In the genomic region with DNA sequence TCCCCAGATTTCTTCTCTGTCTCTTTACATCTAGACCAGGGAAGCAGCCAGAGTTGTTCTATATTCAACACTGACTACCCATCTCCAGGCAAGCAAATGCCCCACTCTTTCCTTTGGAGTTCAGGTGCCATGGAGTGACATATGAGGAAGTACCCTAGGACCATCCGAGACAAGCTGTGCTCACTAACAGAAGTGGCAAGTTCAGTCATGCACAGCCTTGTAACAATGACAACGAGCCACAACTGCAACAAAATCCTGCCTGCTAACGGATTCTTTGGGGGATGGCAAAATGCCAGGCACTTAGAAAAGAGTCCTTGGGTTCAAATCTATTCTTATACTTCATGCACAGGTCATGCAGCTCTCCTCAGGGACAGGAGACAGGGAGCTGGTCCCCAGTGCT, we compare ENCODE assay signal across 18 mouse cellular contexts. TPM values are rescaled to one million over a fixed set of nuclear protein-coding genes. Genes with fewer than 3 reads are reported as not detected.
DNase-seq lines count a peak whose midpoint lies in the region; ATAC-seq and TF ChIP-seq lines count a peak whose summit lies in the region.
"Had no signal": no experiment of that assay in that cellular context is flagged by ENCODE, and none has a peak within 500 bp of the region (broad histone marks: within the 10 kb centered on the region; RNA-seq: fewer than 3 reads in every experiment).

No protein-coding gene starts in this region.

- no peak for TF ChIP-seq EP300 in CH12.LX (IDR thresholded peaks at IDR 0.05; ENCODE audit: low read length)

- H3K27ac ChIP-seq in embryonic facial prominence, embryonic 14.5 days (replicated peaks; ENCODE audit: low read depth, low read length): no peak overlapping the region
- H3K27ac ChIP-seq in embryonic facial prominence, embryonic 10.5 days (replicated peaks): no peak overlapping the region
- no peak overlapping the region for H3K27ac ChIP-seq in CH12.LX (ENCODE audit: insufficient read depth, low read depth)
- no peak overlapping the region for H3K27ac ChIP-seq in midbrain, embryonic 14.5 days (replicated peaks; ENCODE audit: low read depth, low read length)
- H3K27ac ChIP-seq in kidney, embryonic 16.5 days (ENCODE audit: low read length): no peak overlapping the region
- H3K27ac ChIP-seq: embryonic facial prominence, embryonic 12.5 days; forebrain, embryonic 12.5 days; hindbrain, embryonic 15.5 days had no signal

- H3K9me3 ChIP-seq in embryonic facial prominence, embryonic 14.5 days (ENCODE audit: control insufficient read depth, low read length): no peaks in the 10 kb centered on the region
- no peaks in the 10 kb centered on the region for H3K9me3 ChIP-seq in embryonic facial prominence, embryonic 10.5 days
- no peaks in the 10 kb centered on the region for H3K9me3 ChIP-seq in CH12.LX (replicated peaks; ENCODE audit: low read length)
- H3K9me3 ChIP-seq in midbrain, embryonic 14.5 days (ENCODE audit: control insufficient read depth, low read length): no peaks in the 10 kb centered on the region
- no peaks in the 10 kb centered on the region for H3K9me3 ChIP-seq in kidney, embryonic 16.5 days (ENCODE audit: low read length)
- H3K9me3 ChIP-seq: embryonic facial prominence, embryonic 12.5 days; forebrain, embryonic 12.5 days; heart, embryonic 12.5 days; hindbrain, embryonic 15.5 days had no signal

- peak; percentile 31 for DNase-seq in embryonic facial prominence, embryonic 14.5 days (ENCODE audit: low spot score)
- no peak for DNase-seq in embryonic facial prominence, embryonic 10.5 days (ENCODE audit: low spot score)
- peak; percentile 21 for DNase-seq in CH12.LX (ENCODE audit: extremely low read depth)
- DNase-seq in midbrain, embryonic 14.5 days: no peak
- no peak for DNase-seq in right cerebral cortex, postnatal 36 days (ENCODE audit: low spot score in 2 of 2)
- DNase-seq: adrenal gland, adult 8-10 months; adrenal gland, postnatal 36 days; cerebellum, adult 2 months; cerebellum, postnatal 10 days; embryo, embryonic 11 days; gastrocnemius, postnatal 10 days had no signal

- TF ChIP-seq CTCF in CH12.LX (conservative IDR thresholded peaks at IDR 0.05 in 1 of 2, IDR thresholded peaks at IDR 0.05 in 1 of 2; ENCODE audit: low read depth in 2 of 2, low read length in 2 of 2): no peak

- no peak for TF ChIP-seq RAD21 in CH12.LX (IDR thresholded peaks at IDR 0.05; ENCODE audit: low read depth, low read length)

- H3K9ac ChIP-seq in embryonic facial prominence, embryonic 14.5 days (ENCODE audit: low read depth, low read length): no peak overlapping the region
- H3K9ac ChIP-seq in CH12.LX (ENCODE audit: insufficient read depth, low read depth): no peak overlapping the region
- no peak overlapping the region for H3K9ac ChIP-seq in midbrain, embryonic 14.5 days (replicated peaks; ENCODE audit: low read length)
- no peak overlapping the region for H3K9ac ChIP-seq in kidney, embryonic 16.5 days (replicated peaks; ENCODE audit: low read length)
- H3K9ac ChIP-seq: embryonic facial prominence, embryonic 12.5 days; forebrain, embryonic 12.5 days; heart, embryonic 12.5 days; hindbrain, embryonic 15.5 days had no signal

- no peak for TF ChIP-seq POLR2A in CH12.LX (IDR thresholded peaks at IDR 0.05; ENCODE audit: low read depth, low read length)

- H3K4me3 ChIP-seq in embryonic facial prominence, embryonic 14.5 days (ENCODE audit: low read depth, low read length): no peak overlapping the region
- H3K4me3 ChIP-seq in embryonic facial prominence, embryonic 10.5 days: no peak overlapping the region
- no peak overlapping the region for H3K4me3 ChIP-seq in CH12.LX (replicated peaks in 1 of 3; ENCODE audit: low read depth in 2 of 3, low read length in 2 of 3, poor library complexity in 1 of 3)
- H3K4me3 ChIP-seq in midbrain, embryonic 14.5 days (replicated peaks; ENCODE audit: low read depth, low read length): no peak overlapping the region
- H3K4me3 ChIP-seq in kidney, embryonic 16.5 days (ENCODE audit: low read length): no peak overlapping the region
- H3K4me3 ChIP-seq: embryonic facial prominence, embryonic 12.5 days; forebrain, embryonic 12.5 days; heart, embryonic 12.5 days; hindbrain, embryonic 15.5 days had no signal

- no peaks in the 10 kb centered on the region for H3K79me2 ChIP-seq in CH12.LX (replicated peaks; ENCODE audit: control insufficient read depth, extremely low read depth, insufficient read depth, poor library complexity, severe bottlenecking)

- WGBS in embryonic facial prominence, embryonic 14.5 days: 65% methylated on average over 3 of the region's 3 CpGs
- 74% methylated on average over 3 of the region's 3 CpGs for WGBS in embryonic facial prominence, embryonic 10.5 days
- 50% methylated on average over 3 of the region's 3 CpGs for WGBS in midbrain, embryonic 14.5 days
- 43% methylated on average over 3 of the region's 3 CpGs for WGBS in kidney, embryonic 16.5 days

- dilution Hi-C loops in CH12.LX (cut with MboI; ENCODE audit: extremely low pct_ligation_motif_present, extremely low pct_unique_long_range_greater_than_20kb, low sequenced_read_pairs): no loop called here

- H3K36me3 ChIP-seq in embryonic facial prominence, embryonic 14.5 days (ENCODE audit: control insufficient read depth, insufficient read depth, low read length): no peaks in the 10 kb centered on the region
- H3K36me3 ChIP-seq in embryonic facial prominence, embryonic 10.5 days (replicated peaks): no peaks in the 10 kb centered on the region
- H3K36me3 ChIP-seq in CH12.LX (replicated peaks in 1 of 2; ENCODE audit: control insufficient read depth in 1 of 2, insufficient read depth in 1 of 2, low read length in 1 of 2): no peaks in the 10 kb centered on the region
- no peaks in the 10 kb centered on the region for H3K36me3 ChIP-seq in midbrain, embryonic 14.5 days (ENCODE audit: control insufficient read depth, insufficient read depth, low read length)
- no peaks in the 10 kb centered on the region for H3K36me3 ChIP-seq in kidney, embryonic 16.5 days (ENCODE audit: insufficient read depth, low read length)
- H3K36me3 ChIP-seq: embryonic facial prominence, embryonic 12.5 days; forebrain, embryonic 12.5 days; heart, embryonic 12.5 days; hindbrain, embryonic 15.5 days had no signal

- no peak overlapping the region for H3K4me2 ChIP-seq in embryonic facial prominence, embryonic 14.5 days (ENCODE audit: low read depth, low read length)
- 0 out of 2 replicates have a peak overlapping the region, but pooled peaks have one; percentile 8 for H3K4me2 ChIP-seq in CH12.LX (ENCODE audit: insufficient read depth, low read depth, poor library complexity, severe bottlenecking)
- no peak overlapping the region for H3K4me2 ChIP-seq in midbrain, embryonic 14.5 days (ENCODE audit: low read length)
- no peak overlapping the region for H3K4me2 ChIP-seq in kidney, embryonic 16.5 days (replicated peaks; ENCODE audit: low read depth, low read length)
- H3K4me2 ChIP-seq: embryonic facial prominence, embryonic 12.5 days; forebrain, embryonic 12.5 days; heart, embryonic 12.5 days; hindbrain, embryonic 15.5 days had no signal

- in situ Hi-C loops in CH12.LX (cut with MboI; ENCODE audit: low pct_ligation_motif_present, low pct_unique_long_range_greater_than_20kb, low sequenced_read_pairs): no loop called here

- ATAC-seq in embryonic facial prominence, embryonic 14.5 days (ENCODE audit: low read depth): no peak
- ATAC-seq in megakaryocyte, adult 5-6 weeks (ENCODE audit: poor library complexity, severe bottlenecking): 0 out of 2 replicates have a peak, but pooled peaks have one; percentile 30
- no peak for ATAC-seq in midbrain, embryonic 14.5 days (ENCODE audit: low FRiP score, low TSS enrichment)
- ATAC-seq in kidney, embryonic 16.5 days (ENCODE audit: low FRiP score, low TSS enrichment): no peak
- ATAC-seq: forebrain, embryonic 16.5 days had no signal

- 0 out of 2 replicates have a peak, but pooled peaks cover 5% of the 10 kb centered on the region for H3K4me1 ChIP-seq in embryonic facial prominence, embryonic 14.5 days (ENCODE audit: control insufficient read depth, insufficient read depth, low read length)
- no peaks in the 10 kb centered on the region for H3K4me1 ChIP-seq in embryonic facial prominence, embryonic 10.5 days
- peaks cover 11 to 29% of the 10 kb centered on the region in 2 experiments for H3K4me1 ChIP-seq in CH12.LX (ENCODE audit: control insufficient read depth in 1 of 2, insufficient read depth in 2 of 2)
- no peaks in the 10 kb centered on the region for H3K4me1 ChIP-seq in midbrain, embryonic 14.5 days (ENCODE audit: control insufficient read depth, insufficient read depth, low read length)
- no peaks in the 10 kb centered on the region for H3K4me1 ChIP-seq in kidney, embryonic 16.5 days (ENCODE audit: insufficient read depth, low read length)
- H3K4me1 ChIP-seq: embryonic facial prominence, embryonic 12.5 days; forebrain, embryonic 12.5 days; hindbrain, embryonic 15.5 days had no signal

- no peaks in the 10 kb centered on the region for H3K27me3 ChIP-seq in embryonic facial prominence, embryonic 14.5 days (replicated peaks; ENCODE audit: control insufficient read depth, insufficient read depth, low read length)
- no peaks in the 10 kb centered on the region for H3K27me3 ChIP-seq in embryonic facial prominence, embryonic 10.5 days (replicated peaks; ENCODE audit: low read depth, poor library complexity, severe bottlenecking)
- H3K27me3 ChIP-seq in CH12.LX (replicated peaks): no peaks in the 10 kb centered on the region
- H3K27me3 ChIP-seq in midbrain, embryonic 14.5 days (ENCODE audit: control insufficient read depth, insufficient read depth, low read length): no peaks in the 10 kb centered on the region
- no peaks in the 10 kb centered on the region for H3K27me3 ChIP-seq in kidney, embryonic 16.5 days (ENCODE audit: insufficient read depth, low read length)
- H3K27me3 ChIP-seq: embryonic facial prominence, embryonic 12.5 days; forebrain, embryonic 12.5 days; heart, embryonic 12.5 days; hindbrain, embryonic 15.5 days had no signal

TF ChIP-seq in CH12.LX, 34 proteins besides CTCF, POLR2A, EP300 and RAD21:
- TF ChIP-seq ELF1 (IDR thresholded peaks at IDR 0.05; ENCODE audit: low read depth, low read length): 0 out of 2 replicates have a peak, but pooled peaks have one; percentile 15
- TF ChIP-seq MAZ (IDR thresholded peaks at IDR 0.05; ENCODE audit: low read depth, low read length): no peak
- TF ChIP-seq TBP (conservative IDR thresholded peaks at IDR 0.05; ENCODE audit: low read depth, low read length): no peak

RNA-seq across cellular contexts. Expression of a gene that starts 8.1 kb away (rescaled TPM):
- 29.7 and 33.1 TPM in 2 replicates for polyA plus RNA-seq in embryonic facial prominence, embryonic 14.5 days (2014; fragmentation: Nextera tagmentation; extraction: Ambion mirVana)
- 9.5 and 10.6 TPM in 2 replicates for polyA plus RNA-seq in embryonic facial prominence, embryonic 10.5 days (2016; fragmentation: Nextera tagmentation; extraction: Ambion mirVana)
- total RNA-seq in CH12.LX (2012; rRNA removed): 14.8 and 17.6 TPM in 2 replicates
- total RNA-seq in CH12.LX (2014; rRNA removed): 16.5 and 16.9 TPM in 2 replicates
- 15.4 and 19.5 TPM in 2 replicates for polyA plus RNA-seq in CH12.LX (2012; ENCODE audit: insufficient read length, low read depth)
- total RNA-seq in megakaryocyte, adult 5-6 weeks (2015): 50.2 and 53.1 TPM in 2 replicates
- 39.1 and 50.4 TPM in 2 replicates for total RNA-seq in megakaryocyte, adult 5-6 weeks (2017)
- 9.4 and 12.1 TPM in 2 replicates for polyA plus RNA-seq in midbrain, embryonic 14.5 days (2014; fragmentation: Nextera tagmentation; extraction: Ambion mirVana)
- 11.4 and 12.1 TPM in 2 replicates for polyA plus RNA-seq in kidney, embryonic 16.5 days (2015; fragmentation: Nextera tagmentation; extraction: Ambion mirVana)

Comparison
In these comparisons a context has a peak if more than half of its experiments do, and no peak if none do; other contexts are left out.
1. DNase-seq: peak in embryonic facial prominence, embryonic 14.5 days (single experiment) and CH12.LX (single experiment); none in embryonic facial prominence, embryonic 10.5 days (single experiment), midbrain, embryonic 14.5 days (single experiment) and right cerebral cortex, postnatal 36 days (0 of 2).